Mouse (Mus musculus) testis, adult 2 months (tissue): ENCODE data around the gene C2cd4d.

Source experiments
- CTCF ChIP-seq: fragments of 200-500 bp; IDR thresholded peaks from 2 replicates; pipeline ENCODE4 v1.5.1; 2012; ENCODE audit warnings: low read depth, mild to moderate bottlenecking, inconsistent platforms, low read length, moderate library complexity; ENCODE audit not compliant: control insufficient read depth, insufficient read depth, insufficient replicate concordance
- POLR2A ChIP-seq: fragments of 200-500 bp; IDR thresholded peaks from 2 replicates; pipeline ENCODE4 v1.6.1; 2012; ENCODE audit warnings: low read depth, mild to moderate bottlenecking, inconsistent platforms, low read length, moderate library complexity; ENCODE audit not compliant: control insufficient read depth

DNA sequence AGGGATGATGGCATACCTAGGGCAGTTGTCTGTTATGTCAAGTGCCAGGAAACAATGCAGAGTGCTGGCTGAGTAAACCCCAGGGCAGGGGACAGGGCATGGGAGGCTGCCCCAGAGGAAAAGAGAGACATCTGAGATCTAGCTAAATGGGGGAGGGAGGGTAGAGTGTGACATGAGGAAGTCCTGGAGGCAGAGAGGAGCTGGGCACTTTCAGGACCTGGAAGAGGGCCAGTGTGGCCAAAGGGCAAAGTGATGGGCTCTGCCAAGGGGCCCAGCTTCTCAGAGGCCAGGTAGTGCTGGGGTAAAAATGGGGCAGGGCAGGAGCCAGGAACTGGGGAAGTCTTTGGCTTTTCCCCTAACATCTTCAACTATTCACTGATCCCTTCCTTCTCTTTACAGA is 12.4 kb downstream of the C2cd4d start:
- no peak for TF ChIP-seq POLR2A
- TF ChIP-seq CTCF = no peak
